Mouse (Mus musculus) ovary, postnatal 10 days (tissue): Measurements from ENCODE around the gene Mark4.
A peak's percentile ranks its signal among the peaks of the same experiment; 100 is the strongest.

Source experiments
- DNase-seq: peaks from one replicate; pipeline ENCODE4 v3.0.0; 2022; ENCODE audit warnings: low spot score

The Mark4 gene

DNA sequence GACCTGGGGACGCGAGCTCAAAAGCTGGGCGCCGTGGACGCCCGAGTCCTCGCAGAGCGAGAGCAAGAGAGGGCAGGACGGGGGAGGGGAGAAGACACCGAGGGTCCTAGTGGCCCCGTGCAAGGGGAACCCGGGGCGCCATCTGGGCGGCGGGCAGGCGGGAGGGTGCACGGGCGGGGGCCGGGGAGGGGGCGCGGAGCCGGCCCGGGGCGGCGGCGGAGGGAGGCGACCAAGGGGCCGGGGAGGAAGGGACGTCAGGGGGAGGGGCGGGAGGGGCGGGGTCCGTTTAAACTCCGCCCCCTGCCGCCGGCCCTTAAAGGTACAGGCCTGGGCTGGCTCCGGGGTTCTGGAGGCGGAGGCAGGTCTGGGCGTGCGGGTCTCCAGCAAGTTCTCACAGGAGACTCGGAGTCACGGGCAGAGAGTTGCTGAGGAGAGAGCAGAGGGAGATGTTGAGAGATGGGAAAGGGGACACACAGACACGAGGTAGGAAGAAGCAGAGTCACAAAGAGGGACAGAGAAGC is at the start of gene Mark4:
Gene Mark4, minus strand, starts transcription at position 231 of the 521 bp plus-strand sequence.
- peak; percentile 69 for DNase-seq

DNA sequence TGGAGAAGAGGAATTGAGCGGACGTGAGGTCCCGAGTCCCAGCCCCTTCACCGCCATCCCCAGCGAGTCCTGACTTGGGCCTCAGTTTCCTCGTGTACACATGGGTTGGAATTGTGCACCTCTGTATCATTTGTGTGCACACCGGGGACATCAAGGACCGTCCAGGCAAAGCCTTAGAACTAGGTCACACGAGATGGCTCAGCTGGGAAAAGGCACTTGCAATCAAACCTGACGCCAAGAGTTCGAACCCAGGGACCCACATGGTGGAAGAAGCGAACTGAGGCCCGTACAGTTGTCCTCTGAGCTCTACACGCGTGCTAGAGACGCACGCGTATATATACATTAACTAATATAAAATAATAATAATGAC is 49.0 kb upstream of the Mark4 start:
- DNase-seq, result no peak

DNA sequence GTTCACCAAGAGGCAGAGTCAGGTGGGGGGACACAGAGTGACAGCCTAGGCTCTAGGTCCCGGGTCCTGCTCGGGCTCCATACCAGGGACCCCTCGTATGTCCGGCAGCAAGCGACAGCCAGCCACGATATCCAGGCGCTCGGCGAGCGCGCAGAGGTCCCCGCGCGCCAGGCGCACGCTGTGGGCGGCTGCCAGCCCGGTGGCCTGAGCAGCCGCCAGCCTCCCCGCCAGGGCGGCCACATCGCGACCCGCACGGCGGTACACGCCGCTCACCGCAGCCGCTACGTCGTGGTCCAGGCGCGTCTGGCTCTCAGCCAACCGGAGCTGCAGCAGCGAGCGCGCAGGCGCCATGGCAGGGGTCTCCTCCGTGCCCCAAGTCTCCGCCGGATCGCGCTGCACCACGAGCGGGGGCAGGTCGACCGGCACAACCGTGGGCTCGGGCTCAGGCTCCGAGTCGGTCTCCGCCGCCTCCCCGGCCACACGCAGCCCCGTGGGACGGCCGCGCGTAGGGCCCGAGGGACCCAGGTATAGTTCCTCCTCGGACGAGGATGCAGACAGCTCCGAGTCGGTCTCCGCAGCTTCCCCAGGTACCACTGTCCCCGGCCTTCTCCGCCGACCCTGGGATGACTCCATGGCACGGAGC is 48.5 kb upstream of the Mark4 start:
- DNase-seq, result no peak

DNA sequence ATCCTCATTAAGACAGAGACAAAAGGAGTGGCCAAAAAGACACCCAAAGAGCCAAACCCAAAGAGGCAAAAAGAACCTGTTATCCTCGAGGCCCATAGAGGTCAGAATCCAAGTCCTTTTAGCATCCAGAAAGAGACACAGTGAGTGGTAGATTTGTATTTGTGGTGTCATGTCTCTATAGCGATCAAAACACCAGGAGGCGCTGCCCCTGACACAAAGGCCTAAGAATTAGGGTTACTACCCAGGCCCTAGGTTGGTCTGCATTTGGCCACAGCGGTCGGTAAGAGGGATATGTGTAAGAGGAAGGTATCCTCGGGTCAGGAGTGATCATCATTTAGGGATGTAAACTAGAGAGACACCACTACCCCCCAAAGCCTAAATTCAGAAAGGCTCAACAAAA is 47.7 kb upstream of the Mark4 start:
- no peak for DNase-seq

DNA sequence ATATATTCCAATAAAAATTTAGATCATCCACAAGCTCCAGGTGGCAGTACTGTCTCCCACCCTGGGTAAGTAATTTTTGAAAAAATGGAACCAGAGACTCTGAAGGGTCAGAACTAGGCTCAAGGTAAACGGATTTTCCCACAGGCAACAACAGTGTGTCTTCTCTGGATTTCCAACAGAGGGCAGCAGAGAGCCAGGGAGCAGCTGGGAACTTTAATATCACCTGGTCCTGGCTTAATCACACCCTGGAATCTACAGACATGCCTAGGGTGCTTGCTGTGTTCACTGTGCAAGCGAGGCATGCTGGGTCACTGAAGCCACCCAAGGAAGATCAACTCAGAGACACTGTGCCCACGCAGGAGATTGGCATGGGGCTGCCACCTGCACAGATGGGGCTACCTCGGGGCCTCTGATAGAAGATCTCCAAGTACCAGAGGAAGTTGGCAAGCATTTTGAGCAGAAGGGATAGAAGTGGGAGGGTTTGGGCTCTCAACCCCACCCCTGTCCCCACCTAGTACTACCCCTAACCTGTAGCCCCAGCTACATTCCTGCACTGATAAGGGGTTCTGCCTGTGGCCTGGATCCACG is 45.0 kb upstream of the Mark4 start:
- no peak for DNase-seq

DNA sequence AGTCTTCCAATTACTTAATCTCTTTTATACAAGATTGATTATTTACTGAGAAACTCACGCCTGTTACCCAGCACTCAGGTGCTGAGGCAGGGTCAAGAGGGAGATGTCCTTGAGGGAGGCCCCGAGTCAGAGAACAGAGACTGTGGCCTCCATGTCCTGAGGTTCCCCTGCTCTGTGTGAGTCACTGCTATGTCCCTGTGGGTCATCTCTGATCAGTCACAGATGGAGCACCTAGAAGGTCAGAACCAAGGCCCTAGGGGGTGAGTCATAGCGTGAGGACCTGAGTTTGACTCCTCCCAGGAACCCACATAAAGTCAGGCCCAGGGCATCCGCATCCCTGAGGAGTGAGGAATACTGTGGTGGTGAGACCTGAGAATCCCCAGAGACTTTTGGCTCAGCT is 43.0 kb upstream of the Mark4 start:
- no peak for DNase-seq

DNA sequence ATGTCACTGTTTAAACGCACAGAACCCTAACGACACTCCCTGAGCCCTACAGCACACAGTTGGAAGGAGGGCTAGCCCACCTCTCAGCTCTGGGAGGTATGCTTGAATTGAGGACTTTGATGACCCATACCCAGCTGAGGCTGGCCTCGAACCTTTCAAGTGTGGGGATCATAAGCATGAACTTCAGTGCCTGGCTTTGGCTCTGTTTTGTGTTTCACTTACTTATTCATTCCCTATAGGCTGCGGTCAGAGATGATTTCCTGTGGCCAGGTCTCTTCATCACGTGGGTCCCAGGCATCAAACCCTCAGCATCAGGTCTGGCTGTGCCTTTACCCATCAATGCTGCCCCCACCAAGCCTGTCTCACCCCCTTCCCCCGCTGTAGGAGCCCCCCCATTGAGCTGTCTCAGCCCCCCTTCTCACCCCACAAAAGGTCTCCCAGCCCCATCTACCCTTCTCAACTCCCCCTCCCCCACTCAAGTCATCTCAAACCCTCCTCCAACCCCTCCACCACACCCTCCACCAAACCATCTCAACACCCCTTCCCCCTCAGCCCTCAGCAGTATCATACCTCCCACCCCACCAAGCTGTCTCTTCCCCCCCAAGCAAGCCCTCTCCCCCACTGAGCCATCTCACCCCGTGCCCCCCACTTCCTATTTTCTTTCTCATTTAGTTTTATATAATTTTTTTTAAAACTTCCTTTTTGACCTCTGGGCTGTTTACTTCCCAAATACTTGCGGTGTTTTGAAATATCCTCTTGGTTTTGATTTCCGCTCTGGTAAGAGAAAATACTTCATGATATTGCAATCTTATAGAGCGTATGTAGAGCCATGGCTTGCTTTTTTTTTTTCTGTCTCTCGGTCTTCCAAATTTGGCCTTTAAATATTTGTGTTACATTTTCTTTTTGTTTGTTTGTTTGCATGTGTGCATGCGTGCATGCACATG is 42.1 kb upstream of the Mark4 start:
- DNase-seq, result no peak

DNA sequence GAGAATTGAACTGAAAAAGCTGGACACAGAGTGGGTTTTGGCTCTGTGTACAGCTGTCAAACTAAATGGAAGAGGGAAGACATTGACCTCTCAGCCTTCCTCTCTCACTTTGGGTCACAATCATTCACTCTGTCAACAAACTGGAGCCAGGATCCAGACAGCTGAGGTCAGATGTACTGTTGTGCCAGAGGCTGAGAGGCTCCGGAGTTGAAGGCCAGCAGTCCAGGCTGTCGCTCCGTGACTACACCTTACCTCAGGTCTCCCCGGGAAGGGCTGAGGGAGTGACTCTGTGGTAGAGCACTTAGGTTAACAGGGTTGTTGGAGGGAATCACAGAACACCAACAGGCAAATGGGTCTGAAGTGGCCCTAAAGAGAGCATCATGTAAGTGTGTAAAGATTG is 39.7 kb upstream of the Mark4 start:
- no peak for DNase-seq

DNA sequence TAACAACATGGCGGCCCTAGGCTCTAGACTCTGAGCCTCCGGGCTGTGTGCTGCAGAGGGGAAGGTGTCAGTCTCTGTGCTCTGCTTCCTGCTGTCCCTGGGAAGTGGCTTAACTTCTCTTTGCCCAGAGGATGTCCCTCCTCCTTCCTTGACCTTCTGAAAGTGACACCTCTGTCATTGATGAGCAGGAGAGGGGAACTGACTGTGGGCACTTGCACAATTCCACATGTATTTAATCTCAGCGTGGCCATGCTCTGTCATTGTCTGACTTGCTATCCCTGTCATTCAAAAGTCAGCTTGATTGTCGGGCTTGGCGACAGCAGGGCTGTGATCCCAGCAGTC is 37.6 kb upstream of the Mark4 start:
- DNase-seq, result no peak

DNA sequence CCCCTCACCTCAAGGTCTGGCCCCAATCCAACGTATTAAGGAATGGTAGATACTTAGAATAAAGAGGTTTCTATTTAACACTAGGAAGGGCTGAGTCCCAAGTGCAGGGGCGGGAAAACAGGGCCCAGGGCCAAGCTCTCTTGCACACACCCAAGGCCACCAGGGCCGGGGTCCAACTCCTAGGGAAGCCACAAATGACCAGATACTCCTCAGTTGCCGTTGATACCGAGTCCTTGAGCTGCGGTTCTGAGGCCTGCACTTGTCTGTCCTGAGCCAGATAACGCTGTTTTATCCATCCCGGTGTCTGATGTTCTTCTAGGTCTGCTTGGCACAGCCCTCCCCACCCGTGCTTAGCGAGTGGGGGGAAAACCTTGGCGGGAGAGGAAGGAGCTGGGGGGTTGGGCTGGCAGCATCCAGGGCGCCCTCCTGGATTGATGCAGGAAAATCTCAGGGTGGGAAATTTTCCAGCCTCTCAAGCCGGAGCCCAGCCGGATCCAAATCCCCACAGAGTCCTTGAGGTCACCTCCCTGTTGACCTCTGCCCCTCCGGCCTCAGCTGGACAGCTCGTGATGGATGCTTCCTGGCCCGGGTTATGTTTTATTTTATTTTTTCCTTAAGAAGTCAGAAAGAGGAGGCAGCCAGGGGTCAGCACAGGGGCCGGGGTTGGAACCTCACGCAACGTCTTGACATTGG is 37.0 kb upstream of the Mark4 start:
- DNase-seq, result no peak

DNA sequence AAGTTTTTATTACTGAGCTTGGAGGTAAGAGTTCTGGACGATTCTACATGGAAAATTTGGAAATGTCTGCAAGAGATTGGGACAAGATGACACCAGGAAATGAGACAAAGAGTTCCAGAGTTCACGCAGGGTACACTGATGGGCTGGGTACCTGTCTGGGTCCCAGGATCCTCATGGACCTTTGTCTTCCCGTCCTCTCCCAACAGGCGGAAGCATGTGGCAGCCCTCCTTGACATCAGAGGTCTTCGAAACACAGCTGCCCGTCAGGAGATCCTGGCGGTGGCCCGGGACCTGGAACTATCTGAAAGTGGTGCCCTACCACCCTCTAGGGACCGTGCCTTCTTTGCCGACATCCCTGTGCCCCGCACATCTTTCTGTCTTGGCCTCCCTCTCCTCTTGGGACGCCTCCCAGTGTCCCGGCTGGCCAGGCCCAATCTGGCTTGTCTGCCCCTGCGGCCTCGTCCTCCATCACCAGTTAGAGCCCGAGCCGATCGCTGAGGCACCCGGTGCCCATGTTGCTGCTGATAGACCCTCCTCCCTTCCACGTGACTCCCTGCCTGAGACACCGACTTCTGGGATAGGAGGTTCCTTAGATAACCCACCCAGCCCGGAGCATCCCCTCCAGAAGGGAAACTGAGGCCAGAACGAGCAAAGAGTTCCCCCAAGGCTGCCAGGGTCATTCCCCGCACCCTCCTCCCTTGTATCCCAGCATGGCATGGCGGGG is 36.3 kb upstream of the Mark4 start:
- no peak for DNase-seq

DNA sequence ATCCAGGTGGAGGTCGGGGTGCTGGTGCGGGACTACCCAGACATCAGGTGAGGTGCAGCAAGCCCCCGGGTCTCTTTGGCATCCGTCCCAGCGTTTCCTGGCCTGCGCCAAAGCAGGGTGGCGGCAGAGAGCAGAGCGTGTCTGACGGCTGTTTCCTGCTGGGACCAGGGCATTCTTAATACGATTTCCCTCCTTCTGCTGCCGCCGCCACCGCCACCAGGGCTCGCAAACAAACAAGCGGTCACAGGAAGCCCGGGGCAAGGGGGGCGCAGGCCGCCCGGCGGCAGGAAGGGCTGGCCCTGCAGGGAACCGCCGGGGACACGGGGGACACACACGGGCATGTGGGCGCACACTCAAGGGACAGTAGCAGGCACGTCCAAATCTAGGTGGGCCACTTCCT is 33.1 kb upstream of the Mark4 start:
- DNase-seq, result no peak

DNA sequence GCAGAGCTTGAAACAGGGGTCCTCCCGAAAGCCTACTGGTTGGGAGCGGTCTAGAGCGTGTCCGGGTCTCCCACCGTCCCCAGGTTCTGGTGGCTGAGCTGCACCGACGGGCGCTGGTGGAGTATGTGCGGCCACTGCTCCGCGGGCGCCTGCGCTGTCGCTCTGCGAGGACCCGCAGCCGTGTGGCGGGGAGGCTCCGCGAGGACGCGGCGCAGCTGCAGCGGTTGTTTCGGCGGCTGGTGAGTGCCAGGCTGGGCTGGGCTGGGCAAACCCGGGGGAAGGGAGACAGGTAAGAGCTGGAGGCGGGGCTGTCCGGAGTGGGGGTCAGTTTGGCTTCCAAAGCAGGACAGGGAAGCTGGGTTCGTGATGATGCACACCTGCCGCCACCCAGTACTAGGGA is 30.9 kb upstream of the Mark4 start:
- no peak for DNase-seq

DNA sequence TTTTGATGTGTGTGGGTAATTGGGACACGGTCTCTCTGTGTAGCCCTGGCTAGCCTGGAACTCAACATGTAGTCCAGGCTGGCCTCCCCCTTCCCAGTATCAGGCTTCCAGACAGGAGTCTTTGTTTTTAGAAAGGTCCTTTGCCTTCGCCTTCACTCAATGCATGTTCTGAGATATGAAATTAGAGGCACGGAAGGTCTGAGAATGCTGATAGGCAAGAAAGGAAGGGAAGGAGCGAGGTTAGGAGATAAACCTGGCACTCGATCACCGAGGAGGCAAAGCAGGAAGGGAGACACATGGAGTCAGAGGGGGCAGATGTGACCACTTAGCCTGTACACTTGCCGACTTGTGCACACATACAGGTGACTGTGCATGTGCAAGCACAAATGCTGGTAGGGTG is 27.9 kb upstream of the Mark4 start:
- no peak for DNase-seq

DNA sequence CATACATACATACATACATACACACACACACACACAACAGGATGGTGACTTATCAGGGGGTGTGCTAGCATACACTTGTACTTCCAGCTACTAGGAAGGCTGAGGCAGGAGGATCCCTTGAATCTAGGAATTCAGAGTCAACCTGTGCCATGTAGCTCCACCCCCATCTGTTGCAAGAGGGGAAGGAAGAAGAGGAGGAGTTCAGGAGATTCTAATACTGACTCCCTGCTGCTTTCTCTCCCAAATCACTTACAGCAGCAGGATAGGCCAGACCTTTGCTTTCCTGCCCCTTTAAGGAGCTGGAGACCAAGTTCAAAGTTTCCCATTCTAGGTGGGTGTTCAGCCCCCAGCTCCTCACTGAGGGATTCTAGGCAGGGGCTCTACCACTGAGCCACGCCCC is 26.9 kb upstream of the Mark4 start:
- DNase-seq, result no peak

DNA sequence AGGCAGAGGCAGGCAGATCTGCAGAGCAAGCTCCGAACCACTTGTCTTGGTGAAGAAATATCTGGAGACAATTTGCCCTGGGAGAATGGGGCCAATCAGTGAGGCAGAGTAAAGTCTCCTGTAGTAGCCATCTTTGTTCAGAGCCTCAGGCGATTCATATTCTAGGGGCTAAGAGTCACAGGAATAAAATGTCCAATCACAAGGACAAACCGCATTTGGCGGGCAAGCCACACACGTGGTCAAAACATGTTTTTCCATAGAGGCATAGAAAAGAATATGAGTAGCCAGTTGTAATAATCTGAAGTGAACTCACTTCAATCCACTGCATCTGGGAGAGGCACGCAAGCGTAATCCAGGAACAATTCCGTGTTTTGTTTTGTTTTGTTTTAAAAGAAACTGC is 24.7 kb upstream of the Mark4 start:
- no peak for DNase-seq

DNA sequence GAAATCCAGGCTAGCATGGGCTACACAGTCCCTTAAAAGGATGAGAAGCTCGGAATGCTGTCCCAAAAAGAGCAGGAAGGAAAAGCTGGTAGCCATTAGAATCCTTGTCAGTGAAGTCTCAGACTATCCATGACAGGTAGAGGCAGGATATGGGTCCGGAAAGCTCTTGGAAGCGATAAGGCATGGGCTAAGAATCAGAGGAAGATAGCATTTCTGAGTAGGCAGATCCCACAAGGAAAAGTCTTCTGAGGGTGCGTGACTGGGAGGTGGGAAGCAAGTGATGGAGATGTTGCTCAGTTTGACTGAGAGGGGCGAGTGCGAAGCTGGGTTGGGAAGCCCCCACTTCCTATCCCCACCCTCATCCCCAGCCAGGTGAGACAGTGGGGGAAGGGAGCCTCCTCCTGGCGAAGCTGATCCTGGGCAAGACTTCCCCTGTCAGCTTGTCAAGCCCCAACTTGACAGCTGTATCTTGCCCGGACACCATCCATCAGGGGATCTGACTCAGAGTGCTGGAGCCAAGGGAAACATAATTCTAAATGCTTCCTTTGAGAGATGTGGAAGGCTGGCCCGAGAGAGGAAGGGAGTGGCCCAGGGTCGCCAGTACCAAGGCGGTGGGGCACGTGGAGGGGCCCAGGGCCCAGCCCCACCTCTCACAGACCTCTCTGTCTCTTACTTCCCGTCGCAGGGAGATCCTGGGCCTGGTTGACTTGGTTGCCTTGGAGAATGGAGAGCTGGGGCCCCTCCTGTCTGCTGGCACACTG is 19.2 kb upstream of the Mark4 start:
- no peak for DNase-seq

DNA sequence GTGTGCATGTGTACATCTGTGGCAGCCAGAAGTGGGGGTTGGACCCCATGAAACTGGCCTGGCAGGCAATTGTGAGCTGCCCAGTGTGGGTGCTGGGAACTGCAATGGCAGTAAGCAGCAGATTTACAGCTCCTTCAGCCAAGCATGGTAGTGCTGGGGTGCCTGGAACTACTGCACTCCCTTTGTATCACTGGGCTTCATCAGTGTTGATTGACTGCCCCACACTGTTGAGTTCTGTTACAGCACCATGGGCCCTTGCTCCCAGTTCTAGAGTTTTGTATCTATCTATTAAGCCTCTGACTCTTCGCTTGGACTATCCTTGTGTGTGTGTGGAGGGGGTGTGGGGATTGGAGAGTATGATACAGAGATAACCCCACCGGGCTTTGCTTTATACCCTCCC is 18.5 kb upstream of the Mark4 start:
- DNase-seq, result no peak

DNA sequence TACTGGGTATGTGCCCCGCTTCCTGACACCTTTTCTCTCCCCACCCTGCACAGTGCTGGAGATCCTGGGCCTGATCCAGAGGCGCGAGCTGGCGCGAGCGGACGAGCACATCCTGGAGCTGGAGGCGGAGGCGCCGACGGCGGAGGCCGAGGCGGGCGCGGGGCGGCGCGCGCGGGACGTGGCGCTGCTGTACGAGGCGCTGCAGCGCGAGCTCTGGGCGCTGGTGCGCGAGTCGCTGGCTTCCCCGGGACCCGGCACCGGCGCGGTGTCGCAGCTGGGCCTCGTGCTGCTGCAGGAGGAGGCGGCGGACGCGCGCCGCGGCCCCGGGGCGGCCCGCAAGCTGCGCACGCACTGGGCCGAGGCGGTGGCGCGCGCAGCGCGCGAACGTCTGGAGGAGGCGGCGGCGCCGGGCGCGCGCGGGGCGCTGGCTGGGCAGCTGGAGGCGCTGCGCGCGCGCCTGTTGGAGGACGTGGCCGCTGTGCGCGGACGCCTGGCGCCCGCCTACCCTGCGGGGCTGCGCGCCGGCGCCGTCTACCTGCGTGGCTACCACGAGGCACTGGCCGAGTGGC is 15.3 kb upstream of the Mark4 start:
- peak; percentile 47 for DNase-seq

DNA sequence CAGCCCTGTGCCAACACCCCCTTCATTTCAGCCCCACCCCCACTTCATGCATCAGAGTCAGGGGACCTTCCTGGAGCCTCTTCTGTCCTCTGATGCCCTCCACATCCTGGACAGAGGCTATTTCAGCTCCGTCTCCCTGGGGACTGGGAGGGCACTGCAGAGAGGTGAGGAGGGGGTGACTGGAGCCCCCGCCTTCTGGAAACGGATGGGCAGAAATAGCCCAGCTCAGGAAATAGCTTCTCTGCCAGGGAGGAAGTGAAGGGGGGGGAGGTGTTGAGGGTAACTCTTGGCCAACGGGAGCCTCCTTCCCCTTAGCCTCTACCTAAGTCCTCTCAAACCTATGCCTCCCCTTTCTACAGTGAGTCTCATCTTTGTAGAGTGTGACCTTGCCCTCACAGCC is 13.8 kb upstream of the Mark4 start:
- DNase-seq, result no peak

DNA sequence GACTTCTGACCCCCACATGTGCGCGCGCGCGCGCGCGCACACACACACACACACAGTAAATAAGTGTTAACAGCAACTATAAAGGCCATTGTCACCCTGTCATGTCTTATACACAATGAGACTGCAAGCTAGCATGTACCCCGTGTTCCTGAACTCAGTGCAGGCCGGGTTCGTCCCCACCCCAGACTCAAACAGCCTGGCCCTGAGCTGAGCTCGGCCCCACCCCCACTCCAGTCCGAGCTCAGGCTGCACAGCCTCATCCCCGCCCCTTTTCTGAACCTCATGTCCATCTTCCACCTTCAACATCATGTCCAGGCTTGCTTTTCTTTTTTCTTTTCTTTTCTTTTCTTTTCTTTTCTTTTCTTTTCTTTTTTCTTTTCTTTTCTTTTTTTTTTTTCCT is 11.7 kb upstream of the Mark4 start:
- DNase-seq, result no peak
